Mouse (Mus musculus) heart, embryonic 13.5 days (tissue): ENCODE measurements around the gene Slc44a5. TPM values are rescaled to one million over a fixed set of nuclear protein-coding genes. Genes with fewer than 3 reads are reported as not detected.

Source experiments
- ATAC-seq: fragments of 200-750 bp; cut with Nextera tagmentation; 2 replicates; pipeline ENCODE4 v1.8.0; 2017; ENCODE audit warnings: moderate TSS enrichment; ENCODE audit not compliant: insufficient number of reproducible peaks, low FRiP score, low TSS enrichment; ENCODE audit errors: extremely low read depth
- H3K27ac ChIP-seq: fragments of 300-500 bp; sonication (generic); replicated peaks from 2 replicates; pipeline ENCODE4 v1.5.1; 2015; ENCODE audit warnings: moderate library complexity, mild to moderate bottlenecking, inconsistent platforms
- H3K27me3 ChIP-seq: fragments of 300-500 bp; sonication (generic); replicated peaks from 2 replicates; pipeline ENCODE4 v1.6.1; 2015; ENCODE audit warnings: mild to moderate bottlenecking, inconsistent platforms
- H3K36me3 ChIP-seq: fragments of 300-500 bp; sonication (generic); 2 replicates; pipeline ENCODE4 v1.6.1; 2015; ENCODE audit warnings: mild to moderate bottlenecking, inconsistent platforms
- H3K4me1 ChIP-seq: fragments of 300-500 bp; sonication (generic); 2 replicates; pipeline ENCODE4 v1.6.1; 2015; ENCODE audit warnings: inconsistent platforms
- H3K4me2 ChIP-seq: fragments of 300-500 bp; sonication (generic); 2 replicates; pipeline ENCODE4 v1.6.1; 2015; ENCODE audit warnings: inconsistent platforms, mild to moderate bottlenecking, moderate library complexity
- H3K4me3 ChIP-seq: fragments of 300-500 bp; sonication (generic); 2 replicates; pipeline ENCODE4 v1.5.1; 2015; ENCODE audit warnings: moderate library complexity, mild to moderate bottlenecking, inconsistent platforms
- H3K9ac ChIP-seq: fragments of 300-500 bp; sonication (generic); 2 replicates; pipeline ENCODE4 v1.6.1; 2015; ENCODE audit warnings: inconsistent platforms, mild to moderate bottlenecking, moderate library complexity
- H3K9me3 ChIP-seq: fragments of 300-500 bp; sonication (generic); 2 replicates; pipeline ENCODE4 v1.6.1; 2016; ENCODE audit warnings: inconsistent platforms
- WGBS: fragments of 180-500 bp; shearing (Covaris S2); methylation state at CpG from one replicate; pipeline ENCODE4 v1.1.7; 2015; ENCODE audit warnings: mixed read lengths; 5-methylcytosine and 5-hydroxymethylcytosine counted together
- polyA plus RNA-seq: library from polyadenylated mRNA; unstranded; fragments of >200 nt; fragmentation: Nextera tagmentation; extraction: Ambion mirVana; gene quantifications from 2 replicates; pipeline ENCODE4 v1.2.1, GENCODE M21; 2015

Slc44a5 gene
- polyA plus RNA-seq: 0.76 and 0.78 TPM in 2 replicates

- Histone ChIP-seq H3K4me3 (peak within 1 kb of the TSS; percentile 63), H3K27me3 (peaks cover 62% of the 10 kb centered on the region), H3K36me3 (no peaks in the 10 kb centered on the region), H3K4me2 (peak within 1 kb of the TSS; percentile 85), H3K9me3 (no peaks in the 10 kb centered on the region), H3K27ac (no peak within 1 kb of the TSS), H3K4me1 (peaks cover 15% of the 10 kb centered on the region), H3K9ac (peak within 1 kb of the TSS; percentile 86)
- under 1% methylated on average over 65 of the region's 66 CpGs for WGBS
- no peak for ATAC-seq
These were observed at the start of gene Slc44a5 for GRCm38 (mm10) chr3:153973171-153973948. Gene Slc44a5, plus strand, starts transcription at chr3:153973436.

- H3K36me3 ChIP-seq: peaks cover 93% of the 10 kb centered on the region
- H3K4me1 ChIP-seq: no peaks in the 10 kb centered on the region
- no peak for ATAC-seq
- H3K4me3 ChIP-seq: no peak overlapping the region
- H3K27me3 ChIP-seq: no peaks in the 10 kb centered on the region
- H3K27ac ChIP-seq: no peak overlapping the region
- no peak overlapping the region for H3K9ac ChIP-seq
- H3K9me3 ChIP-seq: no peaks in the 10 kb centered on the region
- 85% methylated on average over 7 of the region's 7 CpGs for WGBS
- H3K4me2 ChIP-seq: no peak overlapping the region
These were observed 46.9 kb upstream of the Slc44a5 start for GRCm38 (mm10) chr3:153926333-153926732.

GRCm38 (mm10) chr3:153929526-153929925 lies 43.7 kb upstream of the Slc44a5 start:
- peaks cover 97% of the 10 kb centered on the region for H3K36me3 ChIP-seq
- H3K27ac ChIP-seq: no peak overlapping the region
- no peak for ATAC-seq
- 87% methylated on average over 11 of the region's 11 CpGs for WGBS
- H3K9ac ChIP-seq: no peak overlapping the region
- H3K9me3 ChIP-seq: no peaks in the 10 kb centered on the region
- H3K4me2 ChIP-seq: no peak overlapping the region
- no peak overlapping the region for H3K4me3 ChIP-seq
- H3K27me3 ChIP-seq: no peaks in the 10 kb centered on the region
- no peaks in the 10 kb centered on the region for H3K4me1 ChIP-seq

- ATAC-seq: no peak
- Histone ChIP-seq H3K27me3 (no peaks in the 10 kb centered on the region), H3K27ac (no peak overlapping the region), H3K9ac (no peak overlapping the region), H3K4me2 (no peak overlapping the region), H3K4me1 (peaks cover 17% of the 10 kb centered on the region), H3K36me3 (peaks cover 92% of the 10 kb centered on the region), H3K9me3 (no peaks in the 10 kb centered on the region), H3K4me3 (no peak overlapping the region)
- WGBS: 85% methylated on average over 5 of the region's 5 CpGs
These were observed 40.8 kb upstream of the Slc44a5 start for GRCm38 (mm10) chr3:153932461-153932860.

GRCm38 (mm10) chr3:153935878-153936277 lies 37.4 kb upstream of the Slc44a5 start:
- H3K27ac ChIP-seq: peak overlapping the region; percentile 98
- no peak overlapping the region for H3K4me3 ChIP-seq
- ATAC-seq: peak; percentile 54; the same call in 1 of the 2 replicates
- H3K4me1 ChIP-seq: peaks cover 25% of the 10 kb centered on the region
- 34% methylated on average over 9 of the region's 9 CpGs for WGBS
- peaks cover 94% of the 10 kb centered on the region for H3K36me3 ChIP-seq
- no peaks in the 10 kb centered on the region for H3K9me3 ChIP-seq
- peak overlapping the region; percentile 56; the same call in 1 of the 2 replicates for H3K9ac ChIP-seq
- H3K4me2 ChIP-seq: peak overlapping the region; percentile 38
- H3K27me3 ChIP-seq: no peaks in the 10 kb centered on the region

- no peaks in the 10 kb centered on the region for H3K27me3 ChIP-seq
- no peak for ATAC-seq
- H3K9me3 ChIP-seq: no peaks in the 10 kb centered on the region
- WGBS: 85% methylated on average over 17 of the region's 17 CpGs
- H3K4me2 ChIP-seq: no peak overlapping the region
- no peak overlapping the region for H3K4me3 ChIP-seq
- H3K9ac ChIP-seq: no peak overlapping the region
- H3K4me1 ChIP-seq: peaks cover 35% of the 10 kb centered on the region
- H3K36me3 ChIP-seq: peaks cover 91% of the 10 kb centered on the region
- peak overlapping the region; percentile 98; the same call in 1 of the 2 replicates for H3K27ac ChIP-seq
These were observed 36.0 kb upstream of the Slc44a5 start for GRCm38 (mm10) chr3:153937116-153937810.

GRCm38 (mm10) chr3:153940021-153940420 lies 33.2 kb upstream of the Slc44a5 start:
- ATAC-seq: no peak
- no peak overlapping the region for H3K4me3 ChIP-seq
- no peaks in the 10 kb centered on the region for H3K9me3 ChIP-seq
- H3K27me3 ChIP-seq: no peaks in the 10 kb centered on the region
- peaks cover 47% of the 10 kb centered on the region for H3K4me1 ChIP-seq
- WGBS: 60% methylated on average over 8 of the region's 8 CpGs
- H3K27ac ChIP-seq: no peak overlapping the region
- H3K36me3 ChIP-seq: peaks cover 65% of the 10 kb centered on the region
- no peak overlapping the region for H3K9ac ChIP-seq
- H3K4me2 ChIP-seq: no peak overlapping the region

GRCm38 (mm10) chr3:153940486-153940885 lies 32.8 kb upstream of the Slc44a5 start:
- H3K4me2 ChIP-seq: no peak overlapping the region
- H3K36me3 ChIP-seq: peaks cover 61% of the 10 kb centered on the region
- ATAC-seq: no peak
- no peaks in the 10 kb centered on the region for H3K27me3 ChIP-seq
- no peak overlapping the region for H3K4me3 ChIP-seq
- no peak overlapping the region for H3K9ac ChIP-seq
- H3K9me3 ChIP-seq: no peaks in the 10 kb centered on the region
- H3K27ac ChIP-seq: no peak overlapping the region
- H3K4me1 ChIP-seq: peaks cover 46% of the 10 kb centered on the region
- WGBS: 79% methylated on average over 9 of the region's 9 CpGs

GRCm38 (mm10) chr3:153941613-153942012 lies 31.6 kb upstream of the Slc44a5 start:
- Histone ChIP-seq H3K4me3 (no peak overlapping the region), H3K27me3 (no peaks in the 10 kb centered on the region), H3K4me1 (peaks cover 38% of the 10 kb centered on the region), H3K4me2 (no peak overlapping the region), H3K9ac (0 out of 2 replicates have a peak overlapping the region, but pooled peaks have one; percentile 10), H3K9me3 (no peaks in the 10 kb centered on the region), H3K36me3 (peaks cover 54% of the 10 kb centered on the region), H3K27ac (no peak overlapping the region)
- WGBS: 86% methylated on average over 13 of the region's 13 CpGs
- no peak for ATAC-seq

- no peak for ATAC-seq
These were observed 30.1 kb upstream of the Slc44a5 start for GRCm38 (mm10) chr3:153943003-153943640.

GRCm38 (mm10) chr3:153943901-153944334 lies 29.3 kb upstream of the Slc44a5 start:
- ATAC-seq: peak; percentile 4; the same call in 1 of the 2 replicates
- Histone ChIP-seq H3K9me3 (no peaks in the 10 kb centered on the region), H3K4me3 (peak overlapping the region; percentile 90), H3K27ac (peak overlapping the region; percentile 94), H3K36me3 (peaks cover 31% of the 10 kb centered on the region), H3K4me1 (peaks cover 38% of the 10 kb centered on the region), H3K4me2 (peak overlapping the region; percentile 81), H3K9ac (peak overlapping the region; percentile 97), H3K27me3 (no peaks in the 10 kb centered on the region)
- 1% methylated on average over 19 of the region's 19 CpGs for WGBS

More at GRCm38 (mm10) chr3:153943003-153943640, 30.1 kb upstream of the Slc44a5 start:
- Histone ChIP-seq H3K9ac (peak overlapping the region; percentile 97), H3K4me3 (peak overlapping the region; percentile 90), H3K9me3 (no peaks in the 10 kb centered on the region), H3K4me1 (peaks cover 38% of the 10 kb centered on the region), H3K27me3 (no peaks in the 10 kb centered on the region), H3K4me2 (peak overlapping the region; percentile 81), H3K36me3 (peaks cover 39% of the 10 kb centered on the region), H3K27ac (peak overlapping the region; percentile 94)
- 32% methylated on average over 12 of the region's 12 CpGs for WGBS
